Mouse (Mus musculus) mesoderm, embryonic 11.5 days (tissue): ENCODE measurements at regions not wholly inside any gene's neighbourhood (a gene's known extent, or its start where the extent isn't known, plus 50 kb on each side); places are given as distances from the start of the nearest gene placed in this dataset.
A peak's percentile ranks its signal among the peaks of the same experiment; 100 is the strongest.

Experiments used
- DNase-seq: peaks from one replicate; pipeline ENCODE4 v3.0.0-alpha.2; 2012; ENCODE audit warnings: low read depth, low spot score

- no peak for DNase-seq
Measured at GRCm38 (mm10) chr13:112038556-112039304, 229.9 kb upstream of the Map3k1 start.

GRCm38 (mm10) chr13:112039422-112040145 is 230.8 kb upstream of the Map3k1 start:
- no peak for DNase-seq

GRCm38 (mm10) chr13:112043524-112044246 is 234.9 kb upstream of the Map3k1 start:
- DNase-seq = no peak

GRCm38 (mm10) chr13:112044372-112044771 is 235.6 kb upstream of the Map3k1 start:
- DNase-seq = no peak

- DNase-seq = no peak
Measured at GRCm38 (mm10) chr13:112046247-112047211, 237.7 kb upstream of the Map3k1 start.

- DNase-seq = no peak
Measured at GRCm38 (mm10) chr13:112047408-112047807, 238.6 kb upstream of the Map3k1 start.

- DNase-seq = no peak
Measured at GRCm38 (mm10) chr13:112047874-112048273, 239.1 kb upstream of the Map3k1 start.

GRCm38 (mm10) chr13:112048327-112048726 is 239.5 kb upstream of the Map3k1 start:
- no peak for DNase-seq

- DNase-seq = no peak
Measured at GRCm38 (mm10) chr13:112050892-112051291, 237.4 kb upstream of the Ankrd55 start.

- DNase-seq = no peak
Measured at GRCm38 (mm10) chr13:112052011-112052410, 236.2 kb upstream of the Ankrd55 start.

- DNase-seq = no peak
Measured at GRCm38 (mm10) chr13:112052456-112052855, 235.8 kb upstream of the Ankrd55 start.

- no peak for DNase-seq
Measured at GRCm38 (mm10) chr13:112054879-112055371, 233.3 kb upstream of the Ankrd55 start.

GRCm38 (mm10) chr13:112058218-112058617 is 230.0 kb upstream of the Ankrd55 start:
- DNase-seq = no peak

GRCm38 (mm10) chr13:112058771-112059170 is 229.5 kb upstream of the Ankrd55 start:
- DNase-seq = no peak

GRCm38 (mm10) chr13:112062024-112062423 is 226.2 kb upstream of the Ankrd55 start:
- DNase-seq = no peak

- DNase-seq = peak; percentile 67
Measured at GRCm38 (mm10) chr13:112063409-112064111, 224.7 kb upstream of the Ankrd55 start.

GRCm38 (mm10) chr13:112064681-112065080 is 223.6 kb upstream of the Ankrd55 start:
- DNase-seq = no peak

GRCm38 (mm10) chr13:112067066-112067847 is 221.0 kb upstream of the Ankrd55 start:
- DNase-seq = no peak

- no peak for DNase-seq
Measured at GRCm38 (mm10) chr13:112070757-112071156, 217.5 kb upstream of the Ankrd55 start.
